Mouse (Mus musculus): ENCODE results near the gene Cst9. TPM values are rescaled to one million over a fixed set of nuclear protein-coding genes. Genes with fewer than 3 reads are reported as not detected.
A peak's percentile ranks its signal among the peaks of the same experiment; 100 is the strongest.

The Cst9 gene
- total RNA-seq (2021) = not detected
- long read RNA-seq, experiment 1 = 0 reads
- long read RNA-seq, experiment 2 = 0 reads

GRCm38 (mm10) chr2:148834912-148835311 lies at the start of gene Cst9:
Cst9 (plus strand) TSS chr2:148835147.
- H3K4me3 ChIP-seq = no peak within 1 kb of the TSS
- no peak for DNase-seq (ENCODE audit: extremely low spot score in 1 of 2, low spot score in 2 of 2)
- no peak for TF ChIP-seq CTCF (IDR thresholded peaks at IDR 0.05)
- no peak within 1 kb of the TSS for H3K27ac ChIP-seq
- intact Hi-C loops (cut with DNase I) = no loop called here

GRCm38 (mm10) chr2:148789142-148789541 lies 45.8 kb upstream of the Cst9 start, which contains the start of gene Cst12:
Cst12 (plus strand) TSS chr2:148789361.
- DNase-seq (ENCODE audit: extremely low spot score in 1 of 2, low spot score in 2 of 2) = no peak
- no peak within 1 kb of the TSS for H3K4me3 ChIP-seq
- intact Hi-C loops (cut with DNase I) = no loop called here
- no peak for TF ChIP-seq CTCF (IDR thresholded peaks at IDR 0.05)
- no peak within 1 kb of the TSS for H3K27ac ChIP-seq

- TF ChIP-seq CTCF (IDR thresholded peaks at IDR 0.05) = no peak
- no peak for DNase-seq (ENCODE audit: extremely low spot score in 1 of 2, low spot score in 2 of 2)
- Histone ChIP-seq H3K27ac (no peak within 1 kb of the TSS), H3K4me3 (no peak within 1 kb of the TSS)
- intact Hi-C loops (cut with DNase I) = no loop called here
These were observed 36.5 kb upstream of the Cst9 start, which contains the start of gene Cst8 for GRCm38 (mm10) chr2:148798485-148798884. Cst8 (plus strand) TSS chr2:148798785.

- Histone ChIP-seq H3K4me3 (no peak overlapping the region), H3K27ac (no peak overlapping the region)
- intact Hi-C loops (cut with DNase I) = no loop called here
- no peak for DNase-seq (ENCODE audit: extremely low spot score in 1 of 2, low spot score in 2 of 2)
- no peak for TF ChIP-seq CTCF (IDR thresholded peaks at IDR 0.05)
These were observed 33.4 kb upstream of the Cst9 start for GRCm38 (mm10) chr2:148801491-148801921.

GRCm38 (mm10) chr2:148806696-148807095 lies 28.3 kb upstream of the Cst9 start:
- no peak for DNase-seq (ENCODE audit: extremely low spot score in 1 of 2, low spot score in 2 of 2)
- TF ChIP-seq CTCF (IDR thresholded peaks at IDR 0.05) = no peak
- intact Hi-C loops (cut with DNase I) = no loop called here
- Histone ChIP-seq H3K27ac (no peak overlapping the region), H3K4me3 (no peak overlapping the region)

- TF ChIP-seq CTCF (IDR thresholded peaks at IDR 0.05) = no peak
- Histone ChIP-seq H3K27ac (no peak within 1 kb of the TSS), H3K4me3 (no peak within 1 kb of the TSS)
- no peak for DNase-seq (ENCODE audit: extremely low spot score in 1 of 2, low spot score in 2 of 2)
- intact Hi-C loops (cut with DNase I) = no loop called here
These were observed 15.0 kb upstream of the Cst9 start, which contains the start of gene Cst13 for GRCm38 (mm10) chr2:148819909-148820308. Cst13 (plus strand) TSS chr2:148820081.

GRCm38 (mm10) chr2:148825986-148826385 lies 9.0 kb upstream of the Cst9 start:
- intact Hi-C loops (cut with DNase I) = no loop called here
- no peak overlapping the region for H3K27ac ChIP-seq
- no peak for DNase-seq (ENCODE audit: extremely low spot score in 1 of 2, low spot score in 2 of 2)
- H3K4me3 ChIP-seq = no peak overlapping the region
- no peak for TF ChIP-seq CTCF (IDR thresholded peaks at IDR 0.05)

- H3K4me3 ChIP-seq = no peak overlapping the region
- TF ChIP-seq CTCF (IDR thresholded peaks at IDR 0.05) = no peak
- intact Hi-C loops (cut with DNase I) = no loop called here
- DNase-seq (ENCODE audit: extremely low spot score in 1 of 2, low spot score in 2 of 2) = no peak
- no peak overlapping the region for H3K27ac ChIP-seq
These were observed 3.3 kb downstream of the Cst9 start for GRCm38 (mm10) chr2:148838075-148838777.

- no peak for TF ChIP-seq CTCF (IDR thresholded peaks at IDR 0.05)
- DNase-seq (ENCODE audit: extremely low spot score in 1 of 2, low spot score in 2 of 2) = no peak
- H3K27ac ChIP-seq = no peak overlapping the region
- no peak overlapping the region for H3K4me3 ChIP-seq
- intact Hi-C loops (cut with DNase I) = no loop called here
These were observed 4.3 kb downstream of the Cst9 start for GRCm38 (mm10) chr2:148839224-148839623.

- TF ChIP-seq CTCF (IDR thresholded peaks at IDR 0.05) = peak; percentile 79
- intact Hi-C loops (cut with DNase I) = loop anchor here (1.0 to 5.0 kb wide), 2 partner anchors 51 to 99 kb away; partner anchors contain the start of gene Cstl1
- DNase-seq (ENCODE audit: extremely low spot score in 1 of 2, low spot score in 2 of 2) = peak; percentile 77 to 81
- no peak overlapping the region for H3K27ac ChIP-seq
- H3K4me3 ChIP-seq = peak overlapping the region; percentile 4; the same call in 1 of the 2 replicates
These were observed 16.4 kb downstream of the Cst9 start for GRCm38 (mm10) chr2:148851116-148851906.

- no peak overlapping the region for H3K4me3 ChIP-seq
- intact Hi-C loops (cut with DNase I) = no loop called here
- DNase-seq (ENCODE audit: extremely low spot score in 1 of 2, low spot score in 2 of 2) = no peak
- H3K27ac ChIP-seq = no peak overlapping the region; the same call in 1 of the 2 replicates
- no peak for TF ChIP-seq CTCF (IDR thresholded peaks at IDR 0.05)
These were observed 21.9 kb downstream of the Cst9 start for GRCm38 (mm10) chr2:148856630-148857400.
